Comparison of ENCODE assay signal across 8 mouse cellular contexts in the genomic region with DNA sequence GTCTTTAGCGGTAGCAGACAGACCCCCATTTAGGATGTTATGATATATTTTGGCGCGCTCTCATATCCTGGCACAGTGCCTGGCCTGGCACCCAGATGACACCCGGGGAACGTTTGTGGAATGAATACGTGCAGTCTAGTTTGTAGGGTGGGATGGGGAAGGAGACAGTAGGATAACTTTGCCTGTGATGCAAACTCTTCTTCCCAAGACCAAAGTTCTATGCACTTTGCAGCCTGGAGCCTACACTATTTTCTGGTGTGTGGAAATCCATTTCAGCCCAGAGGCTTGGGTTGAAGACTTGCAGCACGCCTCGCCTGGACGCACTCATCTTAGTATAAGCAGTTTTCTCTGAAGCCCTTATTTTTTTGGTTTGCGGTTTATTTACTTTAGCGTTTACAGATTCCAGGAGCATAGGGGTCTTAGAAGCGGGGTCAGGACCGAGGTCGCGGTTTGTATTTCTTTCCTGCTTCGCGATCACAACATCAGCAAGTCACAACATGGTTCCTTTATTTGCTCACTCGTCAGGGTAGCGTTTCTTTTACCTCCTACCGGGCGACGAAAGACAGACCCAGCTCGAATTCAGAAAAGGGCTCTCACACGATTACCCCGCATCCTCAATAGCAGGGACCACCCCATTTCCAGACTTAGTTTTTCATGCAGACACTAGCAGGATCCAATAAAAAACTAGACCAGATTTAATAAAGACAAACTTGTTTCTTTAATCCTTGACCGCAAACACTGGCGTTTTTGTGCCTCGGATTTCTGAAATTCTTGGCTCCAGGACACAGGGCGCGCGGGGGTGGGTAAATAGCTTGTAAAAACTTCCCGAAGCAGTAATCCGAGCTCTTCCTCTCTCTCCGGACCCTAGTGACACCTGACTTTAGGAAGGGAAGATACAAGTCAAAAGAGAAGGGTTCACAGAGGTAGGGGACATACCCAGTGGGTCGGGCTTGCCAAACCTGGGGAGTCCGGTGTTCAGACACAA. TPM values are rescaled to one million over a fixed set of nuclear protein-coding genes. Genes with fewer than 3 reads are reported as not detected.
DNase-seq lines count a peak whose midpoint lies in the region; ATAC-seq lines count a peak whose summit lies in the region.

No protein-coding gene starts in this region.

- no peaks in the 10 kb centered on the region for H3K9me3 ChIP-seq in limb, embryonic 13.5 days
- H3K9me3 ChIP-seq in neural tube, embryonic 15.5 days (replicated peaks), result no peaks in the 10 kb centered on the region

- no peaks in the 10 kb centered on the region for H3K27me3 ChIP-seq in limb, embryonic 13.5 days
- H3K27me3 ChIP-seq in neural tube, embryonic 15.5 days (replicated peaks), result peaks cover 8% of the 10 kb centered on the region; the same call in 1 of the 2 replicates

- peak overlapping the region; percentile 61 for H3K27ac ChIP-seq in limb, embryonic 13.5 days
- peak overlapping the region; percentile 33 for H3K27ac ChIP-seq in neural tube, embryonic 15.5 days (replicated peaks)

- H3K4me2 ChIP-seq in limb, embryonic 13.5 days (replicated peaks), result peak overlapping the region; percentile 82
- peak overlapping the region; percentile 98 for H3K4me2 ChIP-seq in neural tube, embryonic 15.5 days

- peaks cover 23% of the 10 kb centered on the region for H3K4me1 ChIP-seq in limb, embryonic 13.5 days
- peaks cover 26% of the 10 kb centered on the region for H3K4me1 ChIP-seq in neural tube, embryonic 15.5 days

- no peaks in the 10 kb centered on the region for H3K36me3 ChIP-seq in limb, embryonic 13.5 days
- H3K36me3 ChIP-seq in neural tube, embryonic 15.5 days, result no peaks in the 10 kb centered on the region

- peak overlapping the region; percentile 77 for H3K4me3 ChIP-seq in limb, embryonic 13.5 days
- H3K4me3 ChIP-seq in neural tube, embryonic 15.5 days (replicated peaks), result peak overlapping the region; percentile 77

- DNase-seq in adrenal gland, adult 2 months, result peak; percentile 31
- DNase-seq in adrenal gland, adult 18-20 months (ENCODE audit: low spot score in 2 of 2), result no peak
- DNase-seq in urinary bladder, postnatal 14 days (ENCODE audit: low spot score), result peak; percentile 20
- DNase-seq in urinary bladder, postnatal 10 days (ENCODE audit: low spot score), result no peak
- DNase-seq in forelimb bud, embryonic 11.5 days (ENCODE audit: low read depth, low spot score), result peak; percentile 40
- DNase-seq in layer of hippocampus, postnatal 36 days, result no peak

- peak; percentile 17 for ATAC-seq in limb, embryonic 13.5 days (ENCODE audit: low FRiP score, low read depth)
- peak; percentile 21 for ATAC-seq in neural tube, embryonic 15.5 days (ENCODE audit: low FRiP score)

- H3K9ac ChIP-seq in limb, embryonic 13.5 days, result peak overlapping the region; percentile 65
- peak overlapping the region; percentile 59 for H3K9ac ChIP-seq in neural tube, embryonic 15.5 days (replicated peaks)

- 5% methylated on average over 36 of the region's 36 CpGs for WGBS in limb, embryonic 13.5 days
- 7% methylated on average over 36 of the region's 36 CpGs for WGBS in neural tube, embryonic 15.5 days

RNA-seq across cellular contexts. Expression of a gene that starts 0.7 kb away (rescaled TPM):
- total RNA-seq in adrenal gland, adult 2 months (2021), result 100 to 1,000 TPM; 120 to 176 TPM
- polyA plus RNA-seq in adrenal gland, adult 2 months (2012; rRNA removed), result 13.2 and 23.0 TPM in 2 replicates
- total RNA-seq in adrenal gland, adult 18-20 months (2021), result 100 to 1,000 TPM; 114 to 186 TPM
- polyA plus RNA-seq in limb, embryonic 13.5 days (2015; fragmentation: Nextera tagmentation; extraction: Ambion mirVana), result 9.4 and 10.8 TPM in 2 replicates
- 3.3 and 6.4 TPM in 2 replicates for polyA plus RNA-seq in neural tube, embryonic 15.5 days (2015; fragmentation: Nextera tagmentation; extraction: Ambion mirVana)
- 100 to 1,000 TPM; 290 to 296 TPM for total RNA-seq in layer of hippocampus, postnatal 36 days (2021)

RNA-seq across cellular contexts. Expression of a gene that starts 26.8 kb away (rescaled TPM):
- total RNA-seq in adrenal gland, adult 2 months (2021), result 10 to 100 TPM; 37.8 to 44.8 TPM
- polyA plus RNA-seq in adrenal gland, adult 2 months (2012; rRNA removed), result 70.3 and 87.0 TPM in 2 replicates
- 10 to 100 TPM; 33.1 to 42.5 TPM for total RNA-seq in adrenal gland, adult 18-20 months (2021)
- 22.4 and 23.6 TPM in 2 replicates for polyA plus RNA-seq in limb, embryonic 13.5 days (2015; fragmentation: Nextera tagmentation; extraction: Ambion mirVana)
- 11.6 and 13.5 TPM in 2 replicates for polyA plus RNA-seq in neural tube, embryonic 15.5 days (2015; fragmentation: Nextera tagmentation; extraction: Ambion mirVana)
- 10 to 100 TPM; 18.5 to 18.9 TPM for total RNA-seq in layer of hippocampus, postnatal 36 days (2021)

Comparison
In these comparisons a context has a peak if more than half of its experiments do, and no peak if none do; other contexts are left out.
1. DNase-seq: peak in adrenal gland, adult 2 months (single experiment), urinary bladder, postnatal 14 days (single experiment) and forelimb bud, embryonic 11.5 days (single experiment); none in adrenal gland, adult 18-20 months (0 of 2), urinary bladder, postnatal 10 days (single experiment) and layer of hippocampus, postnatal 36 days (0 of 2).